Mouse (Mus musculus) heart, postnatal 0 days (tissue): ENCODE data around the gene Hexim1. TPM values are rescaled to one million over a fixed set of nuclear protein-coding genes. Genes with fewer than 3 reads are reported as not detected.

Experiments used
- ATAC-seq: fragments of 200-750 bp; cut with Nextera tagmentation; 2 replicates; pipeline ENCODE4 v1.8.0; 2017; ENCODE audit warnings: low read depth, moderate number of reproducible peaks, moderate library complexity; ENCODE audit not compliant: insufficient read depth
- DNase-seq: peaks from one replicate; pipeline ENCODE4 v3.0.0-alpha.2; 2016; ENCODE audit warnings: low spot score
- H3K27ac ChIP-seq: fragments of 300-500 bp; sonication (generic); 2 replicates; pipeline ENCODE4 v1.5.1; 2014; ENCODE audit warnings: low read depth, mild to moderate bottlenecking
- H3K27me3 ChIP-seq: fragments of 300-500 bp; sonication (generic); 2 replicates; pipeline ENCODE4 v1.6.1; 2014; ENCODE audit warnings: low read length, mixed read lengths; ENCODE audit not compliant: control insufficient read depth, insufficient read depth
- H3K36me3 ChIP-seq: fragments of 300-500 bp; sonication (generic); replicated peaks from 2 replicates; pipeline ENCODE4 v1.6.1; 2014; ENCODE audit warnings: low read length, mixed read lengths; ENCODE audit not compliant: control insufficient read depth, insufficient read depth
- H3K4me1 ChIP-seq: fragments of 300-500 bp; sonication (generic); 2 replicates; pipeline ENCODE4 v1.6.1; 2014; ENCODE audit warnings: antibody characterized with exemption; ENCODE audit not compliant: control insufficient read depth, insufficient read depth
- H3K4me2 ChIP-seq: fragments of 300-500 bp; sonication (generic); 2 replicates; pipeline ENCODE4 v1.6.1; 2014; ENCODE audit warnings: low read depth, mild to moderate bottlenecking, low read length, moderate library complexity
- H3K4me3 ChIP-seq: fragments of 300-500 bp; sonication (generic); 2 replicates; pipeline ENCODE4 v1.5.1; 2014; ENCODE audit warnings: low read depth, low read length
- H3K9ac ChIP-seq: fragments of 300-500 bp; sonication (generic); replicated peaks from 2 replicates; pipeline ENCODE4 v1.6.1; 2014; ENCODE audit warnings: low read depth, low read length, mixed read lengths
- H3K9me3 ChIP-seq: fragments of 300-500 bp; sonication (generic); replicated peaks from 2 replicates; pipeline ENCODE4 v1.6.1; 2016; ENCODE audit warnings: low read length; ENCODE audit not compliant: control insufficient read depth
- CTCF ChIP-seq: IDR thresholded peaks from 2 replicates; pipeline ENCODE4 v1.5.1; 2016; ENCODE audit warnings: antibody characterized with exemption, control low read depth, low read depth
- EP300 ChIP-seq: IDR thresholded peaks from 2 replicates; pipeline ENCODE4 v1.6.1; 2016; ENCODE audit warnings: antibody characterized with exemption, low read depth
- WGBS: fragments of 180-500 bp; shearing (Covaris S2); extraction: QIAGEN DNeasy Blood & Tissue Kit; methylation state at CpG from one replicate; pipeline ENCODE4 v1.1.7; 2014; 5-methylcytosine and 5-hydroxymethylcytosine counted together
- polyA plus RNA-seq: library from polyadenylated mRNA; unstranded; fragments of >200 nt; fragmentation: Nextera tagmentation; extraction: Ambion mirVana; gene quantifications from 2 replicates; pipeline ENCODE4 v1.2.1, GENCODE M21; 2015
- total RNA-seq: library from RNA; depleted of rRNA; stranded (reverse); fragments of >200 nt; gene quantifications from 2 replicates; pipeline ENCODE4 v1.2.3, GENCODE M21; 2014; ENCODE audit warnings: low replicate concordance

The Hexim1 gene
- total and polyA plus RNA-seq, 2 experiments from 2014 or later, result 3.2 to 11.0 TPM

DNA sequence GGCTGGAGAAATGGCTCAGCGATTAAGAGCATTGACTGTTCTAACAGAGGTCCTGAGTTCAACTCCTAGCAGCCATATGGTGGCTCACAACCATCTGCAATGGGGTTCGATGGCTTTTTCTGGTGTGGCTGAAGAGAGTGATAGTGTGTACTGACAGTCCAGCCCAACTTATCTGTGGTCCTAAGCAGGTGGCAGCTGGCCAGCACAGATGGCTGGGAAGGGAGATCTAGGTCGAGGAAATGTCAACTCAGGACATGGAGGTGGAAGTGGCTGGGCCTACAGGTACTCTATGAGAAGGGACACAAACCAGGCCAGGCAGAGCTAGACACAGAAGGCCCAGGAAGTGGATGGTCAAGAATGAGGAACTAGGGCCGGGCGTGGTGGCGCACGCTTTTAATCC, 40.0 kb upstream of the Hexim1 start:
- ATAC-seq (peak; percentile 42), DNase-seq (peak; percentile 60)
- peaks cover 58% of the 10 kb centered on the region for H3K36me3 ChIP-seq
- no peak overlapping the region for H3K27ac ChIP-seq
- H3K4me1 ChIP-seq, result peaks cover 6% of the 10 kb centered on the region
- 0 out of 2 replicates have a peak, but pooled peaks cover 3% of the 10 kb centered on the region for H3K27me3 ChIP-seq
- H3K9ac ChIP-seq, result no peak overlapping the region
- no peak overlapping the region for H3K4me2 ChIP-seq
- no peak overlapping the region for H3K4me3 ChIP-seq
- no peaks in the 10 kb centered on the region for H3K9me3 ChIP-seq
- 75% methylated on average over 7 of the region's 7 CpGs for WGBS
- TF ChIP-seq EP300 (no peak), CTCF (no peak)

DNA sequence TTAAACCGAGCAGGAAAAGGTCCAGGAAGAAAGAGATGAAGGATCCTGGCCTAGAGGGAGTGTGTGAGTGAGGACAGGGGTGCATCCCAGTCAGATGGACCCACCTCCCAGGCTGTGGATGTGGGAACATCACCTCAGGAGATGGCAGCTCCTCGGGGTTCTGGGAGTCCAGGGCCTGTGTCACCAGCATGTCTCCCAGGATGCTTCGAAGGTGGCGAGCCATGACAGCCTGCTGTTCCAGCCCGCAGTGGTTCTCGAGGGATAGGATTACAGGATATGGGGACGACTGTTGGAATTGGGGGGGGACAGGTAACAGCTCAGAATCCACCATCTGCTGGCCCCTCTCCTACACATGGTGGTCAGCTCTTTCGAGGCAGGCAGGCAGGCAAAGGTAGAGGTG, 39.5 kb upstream of the Hexim1 start:
- no peak for DNase-seq
- WGBS, result 87% methylated on average over 8 of the region's 8 CpGs
- H3K4me1 ChIP-seq, result peaks cover 10% of the 10 kb centered on the region

DNA sequence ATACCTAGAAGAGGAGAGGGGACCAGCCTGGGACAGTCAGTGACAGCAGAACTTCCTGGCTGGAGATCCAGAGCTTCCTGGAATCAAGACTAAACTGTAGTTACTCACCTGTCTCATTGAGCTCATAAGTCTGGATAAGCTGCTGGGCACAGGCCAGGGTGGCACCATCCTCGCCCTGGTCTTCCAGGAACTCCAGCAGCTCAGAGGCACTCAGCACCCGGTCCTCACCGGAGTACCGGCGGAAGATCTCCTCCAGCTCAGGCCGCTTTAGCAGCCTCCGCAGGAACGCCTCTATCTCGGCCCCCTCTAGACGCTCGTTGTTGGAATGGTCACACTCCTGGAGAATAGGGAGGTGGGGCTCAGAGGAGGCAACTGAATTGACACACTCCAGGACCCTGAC, 37.9 kb upstream of the Hexim1 start:
- no peak for ATAC-seq
- no peak overlapping the region for H3K27ac ChIP-seq
- H3K9ac ChIP-seq, result no peak overlapping the region
- H3K4me1 ChIP-seq, result peaks cover 10% of the 10 kb centered on the region
- 75% methylated on average over 11 of the region's 11 CpGs for WGBS
- H3K27me3 ChIP-seq, result 0 out of 2 replicates have a peak, but pooled peaks cover 3% of the 10 kb centered on the region
- no peak for DNase-seq
- H3K36me3 ChIP-seq, result peaks cover 40% of the 10 kb centered on the region
- TF ChIP-seq CTCF (no peak), EP300 (no peak)
- H3K9me3 ChIP-seq, result no peaks in the 10 kb centered on the region
- H3K4me3 ChIP-seq, result no peak overlapping the region
- no peak overlapping the region for H3K4me2 ChIP-seq

More for the DNA sequence above, 39.5 kb upstream of the Hexim1 start:
- ATAC-seq, result no peak
- no peak overlapping the region for H3K27ac ChIP-seq
- H3K36me3 ChIP-seq, result peaks cover 53% of the 10 kb centered on the region
- H3K4me3 ChIP-seq, result no peak overlapping the region
- no peak overlapping the region for H3K9ac ChIP-seq
- no peak for TF ChIP-seq CTCF
- TF ChIP-seq EP300, result no peak
- no peak overlapping the region for H3K4me2 ChIP-seq
- 0 out of 2 replicates have a peak, but pooled peaks cover 3% of the 10 kb centered on the region for H3K27me3 ChIP-seq
- no peaks in the 10 kb centered on the region for H3K9me3 ChIP-seq

DNA sequence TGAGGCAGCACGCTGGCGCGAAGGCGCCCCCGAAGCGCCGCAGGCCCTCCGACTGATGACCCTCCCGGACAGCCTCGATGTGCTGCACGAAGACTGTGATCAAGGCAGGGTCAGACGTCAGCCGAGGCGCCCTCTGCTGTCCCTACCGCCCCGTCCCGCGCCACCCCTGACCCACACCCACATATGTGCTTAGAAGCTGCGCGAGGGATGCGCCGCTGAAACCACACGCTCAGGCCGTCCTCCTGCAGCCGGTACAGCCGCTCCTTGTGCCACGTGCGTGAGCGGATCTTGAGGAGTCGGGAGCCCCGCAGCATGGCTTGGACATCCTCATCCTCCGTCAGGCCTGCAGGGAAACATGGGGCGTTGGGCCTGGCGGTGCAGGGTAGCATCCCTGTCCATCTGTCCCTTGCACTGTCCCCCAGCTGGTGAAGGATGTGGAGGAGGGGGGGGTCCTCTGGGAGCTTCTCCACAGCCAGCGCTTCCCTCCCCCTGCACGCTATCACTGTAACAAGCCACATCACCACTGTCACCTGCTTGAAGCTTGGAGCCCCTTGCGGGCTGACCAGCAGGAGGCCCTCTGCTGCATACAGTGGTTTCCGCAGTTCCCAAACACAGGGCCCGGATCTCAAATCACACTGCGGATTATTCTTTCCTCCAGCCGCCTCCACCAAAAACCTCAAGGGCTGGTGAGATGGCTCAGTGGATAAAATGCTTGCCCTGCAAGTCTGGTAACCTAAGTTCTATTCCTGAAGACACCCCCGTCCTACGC, 35.5 kb upstream of the Hexim1 start:
- H3K27me3 ChIP-seq, result 0 out of 2 replicates have a peak, but pooled peaks cover 3% of the 10 kb centered on the region
- H3K27ac ChIP-seq, result no peak overlapping the region
- peaks cover 10% of the 10 kb centered on the region for H3K4me1 ChIP-seq
- peak overlapping the region; percentile 25 for H3K4me3 ChIP-seq
- H3K9me3 ChIP-seq, result no peaks in the 10 kb centered on the region
- WGBS, result 16% methylated on average over 42 of the region's 43 CpGs
- peak; percentile 55; the same call in 1 of the 2 replicates for ATAC-seq
- no peak for DNase-seq
- peak overlapping the region; percentile 45 for H3K4me2 ChIP-seq
- H3K36me3 ChIP-seq, result peaks cover 35% of the 10 kb centered on the region
- H3K9ac ChIP-seq, result no peak overlapping the region; the same call in 1 of the 2 replicates
- TF ChIP-seq EP300 (no peak), CTCF (peak; percentile 34)

DNA sequence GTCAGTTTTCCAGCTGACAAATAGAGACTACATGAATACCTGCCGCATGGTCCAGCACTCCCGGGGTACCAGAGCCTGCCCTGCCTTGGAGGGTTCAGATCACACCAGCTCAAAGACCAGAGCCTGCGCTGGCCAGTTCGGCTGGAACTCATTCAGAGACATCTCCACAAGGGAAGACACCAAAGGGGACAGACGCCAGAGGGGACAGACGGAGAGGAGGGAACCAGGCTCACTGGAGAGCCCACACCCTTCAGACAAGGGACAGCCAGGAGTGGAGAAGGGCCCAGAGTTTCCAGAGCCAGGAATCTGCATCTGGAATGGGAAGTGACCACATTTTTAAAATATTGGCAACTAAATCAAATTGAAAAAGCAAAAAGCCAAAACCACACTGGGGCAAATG, 34.4 kb upstream of the Hexim1 start:
- Histone ChIP-seq H3K4me2 (no peak overlapping the region), H3K36me3 (peaks cover 32% of the 10 kb centered on the region), H3K27ac (no peak overlapping the region), H3K4me1 (peaks cover 10% of the 10 kb centered on the region), H3K9ac (no peak overlapping the region), H3K27me3 (0 out of 2 replicates have a peak, but pooled peaks cover 3% of the 10 kb centered on the region), H3K9me3 (no peaks in the 10 kb centered on the region), H3K4me3 (no peak overlapping the region)
- WGBS, result 74% methylated on average over 6 of the region's 6 CpGs
- ATAC-seq, result no peak
- no peak for TF ChIP-seq CTCF
- no peak for TF ChIP-seq EP300
- no peak for DNase-seq
